Mouse (Mus musculus): ENCODE measurements around the gene Zp3. TPM values are rescaled to one million over a fixed set of nuclear protein-coding genes. Genes with fewer than 3 reads are reported as not detected.

The Zp3 gene
- polyA plus RNA-seq, 1 experiment from 2014 or later, result 0.58 TPM

DNA sequence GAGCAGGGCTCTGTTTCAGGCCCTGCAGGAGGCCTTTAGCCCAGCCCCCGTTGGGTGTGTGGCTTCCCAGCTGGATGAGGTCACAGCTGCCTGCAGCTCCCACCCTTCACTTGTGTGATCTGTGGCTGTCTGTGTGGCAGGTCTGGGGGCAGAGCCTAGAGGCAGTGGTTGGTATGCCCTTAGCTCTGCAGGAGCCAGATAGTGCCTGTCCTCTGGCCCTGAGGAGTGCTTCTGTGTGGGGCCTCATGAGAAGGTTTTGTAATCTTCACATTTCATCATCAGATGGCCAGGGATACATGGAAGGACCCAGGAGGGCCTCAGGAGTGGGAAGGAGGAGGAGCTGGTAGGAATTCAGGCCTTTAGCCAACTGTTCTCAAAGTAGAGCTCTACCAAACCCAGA, 40.0 kb downstream of the Zp3 start:
- H3K4me1 ChIP-seq (ENCODE audit: control insufficient read depth, insufficient read depth, low read length), result peaks cover 12% of the 10 kb centered on the region; the same call in 1 of the 2 replicates
- H3K9ac ChIP-seq (ENCODE audit: low read depth, low read length), result no peak overlapping the region
- no peaks in the 10 kb centered on the region for H3K27me3 ChIP-seq (replicated peaks; ENCODE audit: control insufficient read depth, insufficient read depth, low read length)
- no peak overlapping the region for H3K4me2 ChIP-seq (ENCODE audit: low read depth, low read length)
- 0 out of 2 replicates have a peak, but pooled peaks have one; percentile 10 for ATAC-seq (ENCODE audit: low read depth)
- H3K36me3 ChIP-seq (ENCODE audit: control insufficient read depth, insufficient read depth, low read length), result peaks cover 20% of the 10 kb centered on the region; the same call in 1 of the 2 replicates
- 47% methylated on average over 1 of the region's 1 CpGs for WGBS
- H3K9me3 ChIP-seq (ENCODE audit: control insufficient read depth, low read length), result no peaks in the 10 kb centered on the region
- no peak overlapping the region for H3K27ac ChIP-seq (replicated peaks; ENCODE audit: low read depth, low read length)
- peak; percentile 37 for DNase-seq (ENCODE audit: low spot score)
- H3K4me3 ChIP-seq (ENCODE audit: low read depth, low read length), result no peak overlapping the region

DNA sequence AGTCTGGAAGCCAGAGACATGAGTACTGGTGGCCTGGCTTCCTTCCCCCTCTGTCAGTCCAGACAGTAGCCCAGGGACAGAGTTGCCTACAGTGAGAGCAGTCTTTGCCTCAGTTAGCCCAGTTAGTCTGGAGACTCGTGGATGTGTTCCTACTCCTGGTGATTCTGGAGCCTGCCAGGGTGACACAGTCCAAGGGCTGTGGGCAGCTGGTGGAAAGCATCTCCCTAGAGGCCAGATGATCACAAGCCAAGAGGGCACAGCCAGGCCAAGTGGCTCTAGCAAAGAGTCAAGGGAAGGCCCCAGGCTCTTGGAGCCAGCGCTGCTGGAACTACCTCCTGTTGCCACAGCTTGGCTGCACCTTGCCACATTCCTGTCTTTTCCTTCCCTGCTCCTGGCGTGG, 45.8 kb downstream of the Zp3 start:
- 84% methylated on average over 3 of the region's 3 CpGs for WGBS
- Histone ChIP-seq H3K9me3 (ENCODE audit: control insufficient read depth, low read length) (no peaks in the 10 kb centered on the region), H3K27me3 (replicated peaks; ENCODE audit: control insufficient read depth, insufficient read depth, low read length) (no peaks in the 10 kb centered on the region), H3K27ac (replicated peaks; ENCODE audit: low read depth, low read length) (no peak overlapping the region), H3K4me1 (ENCODE audit: control insufficient read depth, insufficient read depth, low read length) (no peaks in the 10 kb centered on the region), H3K9ac (ENCODE audit: low read depth, low read length) (no peak overlapping the region), H3K4me3 (ENCODE audit: low read depth, low read length) (no peak overlapping the region), H3K4me2 (ENCODE audit: low read depth, low read length) (no peak overlapping the region), H3K36me3 (ENCODE audit: control insufficient read depth, insufficient read depth, low read length) (peaks cover 56% of the 10 kb centered on the region)
- ATAC-seq (ENCODE audit: low read depth), result no peak
- DNase-seq (ENCODE audit: low spot score), result no peak

DNA sequence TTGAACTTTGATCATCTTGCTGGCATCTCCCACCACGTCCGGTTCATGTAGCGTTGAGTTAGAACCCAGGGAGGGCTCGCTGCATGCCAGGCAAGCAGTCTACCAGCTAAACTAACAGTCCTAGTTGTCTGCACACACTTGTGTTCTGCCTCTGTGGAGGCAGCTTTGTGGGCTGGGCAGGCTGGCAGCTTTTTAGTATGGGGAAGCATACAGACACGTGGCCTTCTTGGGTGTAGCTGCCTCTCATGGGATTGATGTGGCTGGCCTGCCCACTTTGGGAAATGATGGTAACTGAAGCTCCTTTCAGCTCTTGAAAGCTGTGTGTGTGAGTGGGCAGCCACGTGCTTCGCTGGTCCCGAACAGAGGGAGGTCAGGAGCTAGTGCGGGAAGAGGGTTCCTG, 47.0 kb downstream of the Zp3 start:
- H3K4me1 ChIP-seq (ENCODE audit: control insufficient read depth, insufficient read depth, low read length), result no peaks in the 10 kb centered on the region
- ATAC-seq (ENCODE audit: low read depth) (no peak), DNase-seq (ENCODE audit: low spot score) (no peak)
- H3K4me2 ChIP-seq (ENCODE audit: low read depth, low read length), result no peak overlapping the region
- H3K27me3 ChIP-seq (replicated peaks; ENCODE audit: control insufficient read depth, insufficient read depth, low read length), result no peaks in the 10 kb centered on the region
- no peaks in the 10 kb centered on the region for H3K9me3 ChIP-seq (ENCODE audit: control insufficient read depth, low read length)
- 88% methylated on average over 9 of the region's 9 CpGs for WGBS
- H3K27ac ChIP-seq (replicated peaks; ENCODE audit: low read depth, low read length), result no peak overlapping the region
- no peak overlapping the region for H3K9ac ChIP-seq (ENCODE audit: low read depth, low read length)
- no peak overlapping the region for H3K4me3 ChIP-seq (ENCODE audit: low read depth, low read length)
- peaks cover 59% of the 10 kb centered on the region for H3K36me3 ChIP-seq (ENCODE audit: control insufficient read depth, insufficient read depth, low read length)

DNA sequence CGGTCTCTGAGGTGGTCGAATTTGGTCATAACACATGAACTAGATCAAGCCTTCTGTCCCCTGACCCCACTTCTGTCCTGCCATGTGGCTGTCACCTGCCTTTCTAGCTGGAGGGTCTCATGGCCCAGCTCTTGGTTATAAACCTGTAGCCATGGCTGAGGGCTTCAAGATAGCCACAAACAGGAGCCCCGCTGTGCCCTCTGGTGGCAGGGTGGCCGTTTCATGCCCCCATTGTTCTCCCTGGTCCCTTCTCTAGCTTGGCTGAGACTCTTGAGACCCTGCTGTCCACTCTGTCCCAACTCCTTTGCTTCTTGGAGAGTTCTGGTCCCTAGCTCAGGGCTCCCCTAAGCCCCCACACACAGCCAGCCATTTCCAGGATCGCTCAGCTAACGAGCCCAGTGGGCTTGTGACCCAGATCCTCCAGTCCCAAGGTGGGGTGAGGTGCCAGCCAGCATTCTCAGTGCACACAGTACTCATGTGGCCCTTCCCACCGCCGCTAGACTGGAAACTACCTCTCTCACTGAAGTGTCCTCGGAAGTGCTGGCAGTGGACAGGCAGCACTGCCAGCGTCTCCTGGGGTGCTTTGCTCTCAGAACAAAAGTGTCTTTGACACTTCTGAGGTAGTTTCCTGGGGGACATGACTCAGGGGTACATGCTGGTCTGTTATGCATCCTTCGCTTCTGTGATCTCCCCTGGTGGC, 47.9 kb downstream of the Zp3 start:
- ATAC-seq (ENCODE audit: low read depth) (no peak), DNase-seq (ENCODE audit: low spot score) (no peak)
- H3K27me3 ChIP-seq (replicated peaks; ENCODE audit: control insufficient read depth, insufficient read depth, low read length), result no peaks in the 10 kb centered on the region
- H3K9ac ChIP-seq (ENCODE audit: low read depth, low read length), result no peak overlapping the region
- no peak overlapping the region for H3K4me3 ChIP-seq (ENCODE audit: low read depth, low read length)
- H3K27ac ChIP-seq (replicated peaks; ENCODE audit: low read depth, low read length), result no peak overlapping the region
- no peaks in the 10 kb centered on the region for H3K4me1 ChIP-seq (ENCODE audit: control insufficient read depth, insufficient read depth, low read length)
- 81% methylated on average over 10 of the region's 11 CpGs for WGBS
- H3K4me2 ChIP-seq (ENCODE audit: low read depth, low read length), result no peak overlapping the region
- H3K36me3 ChIP-seq (ENCODE audit: control insufficient read depth, insufficient read depth, low read length), result peaks cover 67% of the 10 kb centered on the region
- H3K9me3 ChIP-seq (ENCODE audit: control insufficient read depth, low read length), result no peaks in the 10 kb centered on the region

DNA sequence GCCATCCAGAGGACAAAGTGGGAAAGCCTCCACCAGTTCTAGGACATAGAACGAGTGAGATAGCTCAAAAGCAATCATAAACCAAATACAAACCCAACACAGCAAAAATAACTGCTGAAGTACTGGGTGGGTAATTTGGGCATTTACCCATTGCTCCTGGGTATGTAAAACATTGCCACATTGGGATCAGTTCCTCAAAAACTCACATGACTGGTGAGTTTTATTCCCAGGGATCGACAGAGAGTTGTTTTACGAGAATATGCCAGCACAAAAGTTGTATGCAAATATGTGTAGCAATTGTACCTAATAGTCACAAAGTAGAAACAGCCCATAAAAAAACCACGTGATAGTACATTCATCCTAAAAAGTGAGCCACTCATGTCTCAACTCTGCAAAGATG, 55.0 kb downstream of the Zp3 start:
- 80% methylated on average over 4 of the region's 4 CpGs for WGBS
- H3K36me3 ChIP-seq (ENCODE audit: control insufficient read depth, insufficient read depth, low read length), result peaks cover 32% of the 10 kb centered on the region
- no peak overlapping the region for H3K4me2 ChIP-seq (ENCODE audit: low read depth, low read length)
- no peak overlapping the region for H3K9ac ChIP-seq (ENCODE audit: low read depth, low read length)
- ATAC-seq (ENCODE audit: low read depth), result no peak
- no peaks in the 10 kb centered on the region for H3K27me3 ChIP-seq (replicated peaks; ENCODE audit: control insufficient read depth, insufficient read depth, low read length)
- no peak overlapping the region for H3K27ac ChIP-seq (replicated peaks; ENCODE audit: low read depth, low read length)
- no peak for DNase-seq (ENCODE audit: low spot score)
- no peaks in the 10 kb centered on the region for H3K9me3 ChIP-seq (ENCODE audit: control insufficient read depth, low read length)
- H3K4me3 ChIP-seq (ENCODE audit: low read depth, low read length), result no peak overlapping the region
- H3K4me1 ChIP-seq (ENCODE audit: control insufficient read depth, insufficient read depth, low read length), result no peaks in the 10 kb centered on the region

DNA sequence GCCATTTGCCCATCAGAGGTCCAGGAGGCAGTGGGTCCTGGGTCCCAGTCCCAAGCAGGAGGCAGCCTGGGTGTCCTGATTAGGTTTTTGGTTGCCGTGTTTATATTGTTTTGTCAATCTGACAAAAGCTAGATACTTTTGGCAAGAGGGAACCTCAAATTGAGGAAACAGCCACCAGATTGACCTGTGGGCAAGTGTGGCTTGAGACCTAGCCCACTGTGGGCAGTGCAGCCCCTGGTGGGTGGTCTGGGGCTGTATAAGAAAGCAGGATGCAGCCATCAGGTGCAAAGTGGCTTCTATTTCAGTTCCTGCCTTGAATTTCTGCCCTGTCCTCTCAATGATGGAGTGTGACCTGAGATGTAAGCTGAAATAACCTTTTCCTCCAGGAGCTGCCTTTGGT, 55.4 kb downstream of the Zp3 start:
- WGBS, result 90% methylated on average over 1 of the region's 1 CpGs
- no peak overlapping the region for H3K9ac ChIP-seq (ENCODE audit: low read depth, low read length)

DNA sequence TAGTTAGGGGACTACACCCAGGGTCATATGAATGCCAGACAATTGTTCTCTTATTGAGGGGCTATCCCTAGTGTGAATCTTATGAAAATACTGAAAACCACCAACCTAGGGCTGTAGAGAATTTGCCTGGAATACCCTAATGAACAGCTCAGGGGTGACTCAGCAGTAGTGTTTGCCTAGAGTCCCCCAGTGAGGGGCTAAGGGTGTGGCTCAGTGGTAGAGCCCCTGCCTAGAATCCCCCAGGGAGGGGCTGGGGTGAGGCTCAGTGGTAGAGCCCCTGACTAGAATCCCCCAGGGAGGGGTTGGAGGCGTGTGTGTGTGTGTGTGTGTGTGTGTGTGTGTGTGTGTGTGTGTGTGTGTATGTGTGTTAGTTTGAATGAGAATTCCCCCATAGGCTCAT, 56.8 kb downstream of the Zp3 start:
- Histone ChIP-seq H3K27me3 (replicated peaks; ENCODE audit: control insufficient read depth, insufficient read depth, low read length) (no peaks in the 10 kb centered on the region), H3K9ac (ENCODE audit: low read depth, low read length) (no peak overlapping the region), H3K4me2 (ENCODE audit: low read depth, low read length) (no peak overlapping the region), H3K36me3 (ENCODE audit: control insufficient read depth, insufficient read depth, low read length) (peaks cover 14% of the 10 kb centered on the region), H3K9me3 (ENCODE audit: control insufficient read depth, low read length) (no peaks in the 10 kb centered on the region), H3K4me1 (ENCODE audit: control insufficient read depth, insufficient read depth, low read length) (no peaks in the 10 kb centered on the region), H3K4me3 (ENCODE audit: low read depth, low read length) (no peak overlapping the region), H3K27ac (replicated peaks; ENCODE audit: low read depth, low read length) (no peak overlapping the region)
- DNase-seq (ENCODE audit: low spot score) (no peak), ATAC-seq (ENCODE audit: low read depth) (no peak)
- 67% methylated on average over 1 of the region's 1 CpGs for WGBS

More for the DNA sequence above, 55.4 kb downstream of the Zp3 start:
- no peaks in the 10 kb centered on the region for H3K27me3 ChIP-seq (replicated peaks; ENCODE audit: control insufficient read depth, insufficient read depth, low read length)
- ATAC-seq (ENCODE audit: low read depth), result no peak
- no peak overlapping the region for H3K27ac ChIP-seq (replicated peaks; ENCODE audit: low read depth, low read length)
- no peak overlapping the region for H3K4me2 ChIP-seq (ENCODE audit: low read depth, low read length)
- H3K36me3 ChIP-seq (ENCODE audit: control insufficient read depth, insufficient read depth, low read length), result peaks cover 27% of the 10 kb centered on the region
- DNase-seq (ENCODE audit: low spot score), result no peak
- no peaks in the 10 kb centered on the region for H3K9me3 ChIP-seq (ENCODE audit: control insufficient read depth, low read length)
- H3K4me3 ChIP-seq (ENCODE audit: low read depth, low read length), result no peak overlapping the region
- no peaks in the 10 kb centered on the region for H3K4me1 ChIP-seq (ENCODE audit: control insufficient read depth, insufficient read depth, low read length)

Other genes with a start within 250 kb of the Zp3 start
- gene Tmem120a, start 235.7 kb upstream of the Zp3 start, polyA plus RNA-seq (2014; fragmentation: Nextera tagmentation; extraction: Ambion mirVana), result 36.7 and 42.2 TPM in 2 replicates
- gene Styxl1, start 201.7 kb upstream of the Zp3 start, polyA plus RNA-seq (2014; fragmentation: Nextera tagmentation; extraction: Ambion mirVana), result 0.54 and 0.90 TPM in 2 replicates
- gene Mdh2, start 201.6 kb upstream of the Zp3 start, polyA plus RNA-seq (2014; fragmentation: Nextera tagmentation; extraction: Ambion mirVana), result 481 and 483 TPM in 2 replicates
- 1.1 and 1.5 TPM in 2 replicates for gene Srrm3, start 173.2 kb upstream of the Zp3 start, polyA plus RNA-seq (2014; fragmentation: Nextera tagmentation; extraction: Ambion mirVana)
- gene Hspb1, start 92.2 kb upstream of the Zp3 start, polyA plus RNA-seq (2014; fragmentation: Nextera tagmentation; extraction: Ambion mirVana), result 365 and 522 TPM in 2 replicates
- gene Ywhag, start 45.5 kb upstream of the Zp3 start, polyA plus RNA-seq (2014; fragmentation: Nextera tagmentation; extraction: Ambion mirVana), result 97.4 and 101 TPM in 2 replicates
- 3.2 and 4.7 TPM in 2 replicates for gene Ssc4d, start 5.6 kb upstream of the Zp3 start, polyA plus RNA-seq (2014; fragmentation: Nextera tagmentation; extraction: Ambion mirVana)
- gene Dtx2, start 14.7 kb downstream of the Zp3 start, polyA plus RNA-seq (2014; fragmentation: Nextera tagmentation; extraction: Ambion mirVana), result 25.2 and 25.7 TPM in 2 replicates
- 0.50 and 1.4 TPM in 2 replicates for gene Upk3b, start 58.4 kb downstream of the Zp3 start, polyA plus RNA-seq (2014; fragmentation: Nextera tagmentation; extraction: Ambion mirVana)
- 17.1 and 28.1 TPM in 2 replicates for gene Upk3bl, start 74.4 kb downstream of the Zp3 start, polyA plus RNA-seq (2014; fragmentation: Nextera tagmentation; extraction: Ambion mirVana)
- gene Rasa4, start 103.8 kb downstream of the Zp3 start, polyA plus RNA-seq (2014; fragmentation: Nextera tagmentation; extraction: Ambion mirVana), result 11.4 and 13.8 TPM in 2 replicates
- gene Polr2j, start 136.5 kb downstream of the Zp3 start, polyA plus RNA-seq (2014; fragmentation: Nextera tagmentation; extraction: Ambion mirVana), result 227 and 230 TPM in 2 replicates
- gene Lrwd1, start 156.0 kb downstream of the Zp3 start, polyA plus RNA-seq (2014; fragmentation: Nextera tagmentation; extraction: Ambion mirVana), result 29.7 and 32.0 TPM in 2 replicates
- 11.7 and 15.2 TPM in 2 replicates for gene Alkbh4, start 156.0 kb downstream of the Zp3 start, polyA plus RNA-seq (2014; fragmentation: Nextera tagmentation; extraction: Ambion mirVana)
- 12.0 and 12.4 TPM in 2 replicates for gene Orai2, start 190.6 kb downstream of the Zp3 start, polyA plus RNA-seq (2014; fragmentation: Nextera tagmentation; extraction: Ambion mirVana)
- gene Prkrip1, start 218.9 kb downstream of the Zp3 start, polyA plus RNA-seq (2014; fragmentation: Nextera tagmentation; extraction: Ambion mirVana), result 48.0 and 52.0 TPM in 2 replicates

Measured in embryonic facial prominence, embryonic 14.5 days (tissue).